Mouse (Mus musculus) heart, postnatal 0 days (tissue): ENCODE results near the gene Mif4gd.

Experiments
- CTCF ChIP-seq: IDR thresholded peaks from 2 replicates; pipeline ENCODE4 v1.5.1; 2016; ENCODE audit warnings: antibody characterized with exemption, control low read depth, low read depth
- EP300 ChIP-seq: IDR thresholded peaks from 2 replicates; pipeline ENCODE4 v1.6.1; 2016; ENCODE audit warnings: antibody characterized with exemption, low read depth

- TF ChIP-seq CTCF = no peak
- no peak for TF ChIP-seq EP300
Measured at GRCm38 (mm10) chr11:115632247-115632646, 19.5 kb upstream of the Mif4gd start.
